Mouse (Mus musculus): ENCODE results near the gene Gdpd3.

Gdpd3 gene

DNA sequence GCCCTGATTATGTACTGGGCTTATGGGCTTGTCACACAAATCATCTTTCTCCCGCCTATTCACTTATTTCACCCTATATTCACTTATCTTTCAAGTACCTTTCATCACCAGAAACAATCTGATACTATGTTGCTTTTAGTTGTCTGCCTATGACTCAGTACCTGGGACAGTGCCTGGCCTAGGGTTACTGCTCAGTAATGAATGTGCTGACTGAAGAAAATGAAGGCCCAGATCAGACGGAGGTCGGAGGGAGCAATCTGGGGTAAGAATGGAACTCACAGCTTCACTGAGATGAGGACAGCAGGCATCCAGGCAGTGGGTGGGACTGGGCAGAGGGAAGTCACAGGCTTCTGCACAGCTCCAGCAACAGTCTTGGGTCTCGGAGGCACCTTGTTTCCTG lies 41.3 kb downstream of the Gdpd3 start:
- DNase-seq (ENCODE audit: low spot score), result no peak

DNA sequence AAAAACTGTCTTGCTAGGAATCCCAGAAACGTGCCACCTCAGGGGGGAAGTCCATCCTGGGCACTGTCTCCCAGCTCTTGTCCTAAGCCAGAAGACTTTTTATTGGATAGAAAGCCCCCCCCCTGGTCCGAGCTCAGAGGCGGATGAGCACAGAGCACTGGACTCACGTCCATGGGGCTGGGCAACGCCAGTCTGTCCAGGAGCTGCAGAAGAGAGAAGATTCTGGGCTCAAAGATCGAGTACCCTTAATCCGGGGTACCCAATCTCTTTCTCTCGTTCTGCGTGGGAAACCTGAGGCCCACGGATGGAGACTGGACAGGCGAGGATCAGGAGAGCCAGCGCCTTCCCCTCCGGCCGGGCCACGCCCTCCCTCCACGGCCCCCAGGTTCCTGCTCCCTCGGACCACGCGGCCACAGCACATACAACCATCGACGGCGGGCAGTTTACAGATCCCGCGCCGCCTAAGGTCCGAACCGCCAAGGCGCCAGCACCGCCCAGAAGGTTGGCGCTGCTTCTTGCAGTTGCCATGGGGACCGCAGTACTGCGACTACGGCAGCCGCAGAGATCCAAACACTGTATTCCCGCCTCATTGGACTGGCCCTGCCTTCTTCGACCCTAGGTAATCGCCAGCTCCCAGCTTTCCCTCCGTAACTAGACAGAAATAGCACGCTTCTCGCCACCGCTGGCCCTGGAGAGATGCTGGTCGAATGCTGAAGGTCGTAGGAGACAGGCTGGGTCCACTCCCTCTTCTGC lies 42.7 kb downstream of the Gdpd3 start:
- peak; percentile 95 for DNase-seq (ENCODE audit: low spot score)

DNA sequence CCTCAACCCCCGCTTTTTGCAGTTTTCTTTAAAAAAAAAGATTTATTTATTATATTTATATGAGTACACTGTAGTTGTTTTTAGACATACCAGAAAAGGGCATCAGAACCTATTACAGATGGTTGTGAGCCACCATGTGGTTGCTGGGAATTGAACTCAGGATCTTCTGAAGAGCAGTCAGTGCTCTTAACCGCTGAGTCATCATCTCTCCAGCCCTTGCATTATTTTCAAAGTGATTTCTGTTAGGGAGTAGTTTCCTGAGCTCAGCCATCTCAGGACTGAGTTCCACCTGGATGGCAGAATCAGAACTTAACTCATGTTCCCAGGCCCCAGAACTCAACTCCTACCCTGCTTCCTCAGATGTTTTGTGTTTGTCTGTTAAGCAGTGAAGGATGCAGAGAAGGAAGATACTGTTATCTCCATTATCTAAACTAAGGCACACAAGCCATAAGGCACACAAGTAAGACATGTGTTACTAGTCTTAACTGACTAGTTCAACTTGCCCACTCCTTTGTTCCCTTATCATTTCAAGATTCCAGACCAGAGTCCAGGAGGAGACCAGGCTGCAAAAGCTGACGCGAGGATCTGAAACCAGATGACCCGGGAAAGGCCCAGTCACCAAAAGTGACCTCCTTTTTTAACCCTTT lies 43.7 kb downstream of the Gdpd3 start:
- DNase-seq (ENCODE audit: low spot score), result no peak

DNA sequence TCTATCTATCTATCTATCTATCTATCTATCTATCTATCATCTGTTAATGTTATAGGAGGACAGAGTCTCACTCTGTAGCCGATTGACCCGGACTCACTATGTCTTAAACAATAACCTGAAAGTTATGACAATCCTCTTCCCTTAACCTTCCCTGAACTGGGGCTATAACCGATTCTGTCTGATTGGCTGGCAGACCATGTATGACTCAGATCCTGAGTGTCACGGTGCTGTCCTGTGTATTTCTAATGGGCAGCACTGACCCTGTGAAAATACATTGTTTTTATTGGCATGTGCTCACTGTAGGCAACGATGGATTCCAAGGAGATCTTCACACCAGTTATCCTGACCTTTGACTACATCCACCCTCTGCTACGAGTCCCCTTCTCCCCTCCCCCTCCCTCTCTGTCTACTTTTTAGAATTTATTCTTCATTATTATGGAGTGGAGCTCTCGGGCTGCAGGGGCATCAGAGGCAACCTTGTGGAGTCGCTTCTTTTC lies 49.6 kb downstream of the Gdpd3 start:
- DNase-seq (ENCODE audit: low spot score), result no peak

DNA sequence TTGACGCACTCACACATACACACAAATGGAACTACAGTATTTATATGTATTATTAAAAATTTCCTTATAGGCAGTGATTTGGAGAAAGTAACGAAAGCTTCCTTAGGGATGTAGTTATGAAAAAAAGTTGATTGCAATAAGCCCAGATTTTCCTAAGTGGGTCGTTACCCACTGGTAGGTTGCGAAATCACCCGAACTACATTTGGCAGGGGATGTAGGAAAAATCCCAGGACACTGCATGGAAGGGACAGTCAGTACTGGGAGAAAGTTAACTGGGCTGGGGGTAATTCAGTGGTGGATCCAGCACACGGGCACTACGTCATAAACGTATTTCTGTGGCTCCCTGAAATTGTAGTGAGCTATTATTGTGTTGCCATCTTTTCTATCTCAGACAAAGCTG lies 50.4 kb downstream of the Gdpd3 start:
- no peak for DNase-seq (ENCODE audit: low spot score)

DNA sequence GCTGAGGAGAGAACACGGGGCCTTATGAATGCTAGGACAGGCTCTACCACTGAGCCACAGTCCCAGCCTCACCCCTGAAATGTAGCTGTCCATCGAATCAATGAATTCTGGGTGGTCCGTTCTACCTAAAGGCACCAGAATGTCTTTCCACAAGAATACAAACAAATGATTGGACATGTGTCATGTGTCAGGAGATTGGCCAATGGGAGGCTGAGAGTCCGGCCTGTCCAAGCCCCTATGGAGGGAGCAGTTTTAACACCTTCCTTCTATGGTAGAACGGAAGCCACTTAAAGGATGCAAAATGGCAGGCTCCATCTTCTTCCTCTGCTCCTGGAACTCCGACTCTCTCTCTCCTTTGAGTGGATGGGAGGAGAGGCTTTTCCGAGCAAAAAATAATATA lies 51.5 kb downstream of the Gdpd3 start:
- no peak for DNase-seq (ENCODE audit: low spot score)

DNA sequence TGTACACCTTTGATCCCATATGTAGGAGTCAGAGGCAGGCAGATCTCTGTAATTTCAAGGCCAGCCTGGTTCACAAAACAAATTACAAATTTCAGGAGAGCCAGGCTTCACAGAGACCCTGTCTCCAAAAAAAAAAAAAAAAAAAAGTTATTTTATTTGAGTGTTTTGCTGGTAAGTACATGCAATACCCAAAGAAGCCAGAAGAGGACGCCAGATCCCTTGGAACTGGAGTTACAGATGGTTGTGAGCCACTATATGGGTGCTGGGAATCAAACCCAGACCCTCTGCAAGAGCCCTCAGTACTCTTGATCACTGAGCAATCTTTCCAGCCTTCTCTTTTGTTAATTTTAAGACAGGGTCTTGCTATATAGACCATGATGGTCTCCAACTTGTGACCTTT lies 52.7 kb downstream of the Gdpd3 start:
- no peak for DNase-seq (ENCODE audit: low spot score)

DNA sequence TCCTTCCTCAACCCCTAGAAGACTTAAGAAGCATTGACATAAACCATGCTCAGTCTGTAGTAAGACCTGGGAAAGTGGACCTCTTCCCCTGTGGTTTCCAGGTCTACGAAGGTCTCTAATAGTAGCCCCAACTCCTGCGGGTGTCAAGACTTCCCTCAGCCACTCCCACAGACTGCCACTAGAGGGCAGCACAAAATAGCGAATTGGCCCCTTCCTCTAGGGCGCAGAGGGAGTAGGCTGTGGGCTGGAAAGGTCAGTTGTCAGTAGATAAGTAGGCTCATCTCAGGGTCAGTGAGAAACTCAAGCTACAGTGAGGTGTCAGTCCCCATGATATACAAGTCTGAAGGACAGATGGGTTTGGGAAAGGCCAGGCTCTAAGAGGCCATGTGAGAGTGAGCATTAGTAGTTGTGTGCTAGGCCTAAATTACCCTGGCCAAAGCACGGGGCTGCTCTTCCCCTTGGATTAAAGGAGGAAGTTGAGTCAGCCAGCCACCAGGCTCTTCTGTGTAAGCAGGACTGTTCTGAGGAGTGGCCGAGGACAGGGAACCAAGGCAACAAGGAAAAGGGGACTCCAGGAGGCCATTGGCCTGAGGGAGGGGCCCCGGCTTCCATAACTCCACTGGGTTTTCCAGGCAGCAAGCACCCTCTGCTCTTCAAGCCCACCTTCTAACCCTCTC lies 55.8 kb downstream of the Gdpd3 start:
- DNase-seq (ENCODE audit: low spot score), result peak; percentile 94

DNA sequence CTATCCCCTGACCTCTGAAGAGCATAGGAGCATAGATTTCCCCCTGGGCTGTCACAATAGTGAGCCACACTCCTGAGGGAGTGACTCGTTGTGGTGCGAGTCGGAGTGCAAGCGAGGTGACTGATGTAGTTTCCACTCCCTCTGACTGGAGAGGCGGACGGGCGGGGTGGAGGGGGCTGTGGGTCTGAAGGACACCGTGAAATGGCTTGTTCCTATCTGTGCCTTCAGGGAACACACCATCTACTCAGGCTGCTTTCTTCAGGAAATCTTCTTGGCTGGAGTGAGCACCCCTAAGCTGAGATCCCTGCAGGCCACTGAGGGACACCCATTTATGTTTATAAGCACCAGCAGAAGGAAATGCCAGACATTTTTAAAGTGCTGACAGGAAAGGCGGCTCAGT lies 56.6 kb downstream of the Gdpd3 start:
- DNase-seq (ENCODE audit: low spot score), result no peak

DNA sequence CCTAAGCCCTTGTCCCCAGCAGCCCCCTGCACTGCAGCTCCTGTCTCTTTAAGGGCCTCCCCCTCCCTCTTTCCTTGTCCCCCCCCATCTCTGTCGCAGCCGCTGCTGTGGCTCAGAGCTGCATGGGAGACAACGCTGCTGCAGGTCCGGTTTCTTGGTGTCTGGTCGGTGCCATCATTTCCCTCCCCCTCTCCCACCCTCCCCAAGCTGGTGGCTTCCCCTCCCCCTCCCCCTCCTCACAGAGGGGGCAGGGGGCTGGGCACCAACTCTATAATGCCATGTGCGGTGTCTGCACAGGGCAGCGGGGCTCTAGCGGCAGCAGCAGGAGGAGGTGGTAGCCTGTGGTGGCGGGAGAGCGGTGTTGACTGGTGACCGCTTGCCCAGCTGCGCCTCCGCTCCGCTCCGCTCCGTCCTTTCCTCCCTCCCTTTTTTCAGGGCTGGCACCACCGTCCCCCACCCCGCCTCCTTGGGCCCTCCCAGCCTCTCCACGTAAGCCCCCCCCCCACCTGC lies 57.1 kb downstream of the Gdpd3 start:
- peak; percentile 35 for DNase-seq (ENCODE audit: low spot score)

DNA sequence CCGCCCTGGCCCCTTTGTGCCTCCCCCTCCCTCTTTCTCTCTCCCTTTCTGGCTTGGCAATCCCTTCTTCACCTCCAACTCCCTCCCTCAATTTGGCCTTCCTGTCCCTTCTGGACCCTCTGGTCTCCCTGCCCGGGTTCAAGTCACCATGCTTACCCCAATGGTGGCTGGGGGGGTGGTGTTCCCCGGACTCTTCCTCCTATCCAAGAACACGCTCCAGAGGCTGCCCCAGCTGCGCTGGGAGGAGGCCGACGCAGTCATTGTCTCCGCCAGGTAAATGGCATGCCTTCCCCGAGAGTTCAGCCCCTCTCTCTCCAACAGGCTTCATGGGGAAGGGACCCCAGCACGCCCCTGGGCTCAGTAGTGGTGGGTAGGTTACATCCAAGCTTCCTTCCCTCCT lies 57.8 kb downstream of the Gdpd3 start:
- DNase-seq (ENCODE audit: low spot score), result no peak
